Mouse (Mus musculus) c-Kit-positive CD71-positive TER-119-positive erythroid progenitor cells, embryonic 14.5 days (primary cell): Measurements from ENCODE around the gene Cst12.
A peak's percentile ranks its signal among the peaks of the same experiment; 100 is the strongest.
"Not testable (repeated sequence)": the region's sequence is repeated elsewhere in the genome, so short reads cannot be mapped to it uniquely, and the experiment has no call there.

Experiments used
- DNase-seq: peaks from one replicate; pipeline ENCODE4 v3.0.0-alpha.2; 2013; ENCODE audit warnings: low spot score

The Cst12 gene

GRCm38 (mm10) chr2:148789142-148789541 lies at the start of gene Cst12:
Gene Cst12 (plus strand): TSS chr2:148789361.
- DNase-seq = no peak

- no peak for DNase-seq
These were observed 46.2 kb upstream of the Cst12 start for GRCm38 (mm10) chr2:148743001-148743400.

GRCm38 (mm10) chr2:148743846-148744407 lies 45.2 kb upstream of the Cst12 start:
- DNase-seq = no peak

- DNase-seq = no peak
These were observed 39.1 kb upstream of the Cst12 start, which contains the start of gene Cstl1 for GRCm38 (mm10) chr2:148750058-148750457. Gene Cstl1 (plus strand): TSS chr2:148750358.

GRCm38 (mm10) chr2:148751893-148752813 lies 37.0 kb upstream of the Cst12 start:
- peak; percentile 81 for DNase-seq

- DNase-seq = no peak
These were observed 34.8 kb upstream of the Cst12 start for GRCm38 (mm10) chr2:148754310-148754846.

- DNase-seq = no peak
These were observed 25.3 kb upstream of the Cst12 start for GRCm38 (mm10) chr2:148763648-148764388.

GRCm38 (mm10) chr2:148771397-148771796 lies 17.8 kb upstream of the Cst12 start, which contains the start of gene Cst11:
Gene Cst11 (minus strand): TSS chr2:148771497.
- not testable (repeated sequence) for DNase-seq

- no peak for DNase-seq
These were observed 7.5 kb upstream of the Cst12 start, which contains the start of gene 8030411F24Rik for GRCm38 (mm10) chr2:148781709-148782108. Gene 8030411F24Rik (plus strand): TSS chr2:148782009.

GRCm38 (mm10) chr2:148798485-148798884 lies 9.3 kb downstream of the Cst12 start, which contains the start of gene Cst8:
Gene Cst8 (plus strand): TSS chr2:148798785.
- DNase-seq = no peak

- no peak for DNase-seq
These were observed 12.3 kb downstream of the Cst12 start for GRCm38 (mm10) chr2:148801491-148801921.

- no peak for DNase-seq
These were observed 17.5 kb downstream of the Cst12 start for GRCm38 (mm10) chr2:148806696-148807095.

GRCm38 (mm10) chr2:148819909-148820308 lies 30.7 kb downstream of the Cst12 start, which contains the start of gene Cst13:
Gene Cst13 (plus strand): TSS chr2:148820081.
- DNase-seq = no peak

GRCm38 (mm10) chr2:148825986-148826385 lies 36.8 kb downstream of the Cst12 start:
- DNase-seq = no peak

GRCm38 (mm10) chr2:148834912-148835311 lies 45.8 kb downstream of the Cst12 start, which contains the start of gene Cst9:
Gene Cst9 (plus strand): TSS chr2:148835147.
- no peak for DNase-seq

GRCm38 (mm10) chr2:148838075-148838777 lies 49.1 kb downstream of the Cst12 start:
- no peak for DNase-seq

- no peak for DNase-seq
These were observed 50.1 kb downstream of the Cst12 start for GRCm38 (mm10) chr2:148839224-148839623.
